Mouse (Mus musculus) erythroblast, embryonic 14.5 days (primary cell): Measurements from ENCODE around the gene Spdef.

Source experiments
- GATA1 ChIP-seq: IDR thresholded peaks from 2 replicates; pipeline ENCODE4 v1.6.1; 2012; ENCODE audit warnings: low read length, inconsistent platforms, mixed read lengths
- TAL1 ChIP-seq: IDR thresholded peaks from 3 replicates; pipeline ENCODE4 v1.6.1; 2012; ENCODE audit warnings: low read length, inconsistent platforms, mixed read lengths

DNA sequence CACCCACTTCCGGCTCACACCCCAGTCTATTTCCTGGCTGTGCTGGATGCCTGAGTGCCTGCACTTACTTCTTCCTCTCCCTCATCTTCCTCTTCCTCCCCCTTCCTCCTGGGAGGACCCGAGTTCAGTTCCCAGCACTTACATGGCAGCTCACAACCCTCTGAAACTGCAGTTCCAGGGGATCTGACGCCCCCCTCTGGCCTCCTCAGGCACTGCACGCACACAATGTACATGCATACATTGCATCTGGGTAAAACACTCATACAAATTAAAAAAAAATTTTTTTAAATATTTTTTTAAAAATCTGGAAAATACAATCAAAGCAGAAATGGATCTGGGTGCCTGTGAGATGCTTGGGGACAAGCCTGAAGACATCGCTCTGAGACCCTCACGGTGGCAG, 57.0 kb downstream of the Spdef start:
- no peak for TF ChIP-seq GATA1
- no peak for TF ChIP-seq TAL1
